Mouse (Mus musculus): ENCODE measurements at regions not wholly inside any gene's neighbourhood (a gene's known extent, or its start where the extent isn't known, plus 50 kb on each side); places are given as distances from the start of the nearest gene placed in this dataset.

- DNase-seq = no peak
Measured at GRCm38 (mm10) chr13:44409720-44410047, 319.6 kb upstream of the Jarid2 start.

GRCm38 (mm10) chr13:44411781-44412496 is 317.3 kb upstream of the Jarid2 start:
- no peak for DNase-seq

- DNase-seq = no peak
Measured at GRCm38 (mm10) chr13:44413305-44413704, 316.0 kb upstream of the Jarid2 start.

GRCm38 (mm10) chr13:44415971-44416370 is 313.3 kb upstream of the Jarid2 start:
- no peak for DNase-seq

GRCm38 (mm10) chr13:44416986-44417385 is 312.3 kb upstream of the Jarid2 start:
- DNase-seq = peak; percentile 50

- DNase-seq = no peak
Measured at GRCm38 (mm10) chr13:44419056-44419455, 310.2 kb upstream of the Jarid2 start.

- peak; percentile 76 for DNase-seq
Measured at GRCm38 (mm10) chr13:44419472-44420226, 309.6 kb upstream of the Jarid2 start.

GRCm38 (mm10) chr13:44420227-44420592 is 309.1 kb upstream of the Jarid2 start:
- no peak for DNase-seq

- no peak for DNase-seq
Measured at GRCm38 (mm10) chr13:44420941-44421340, 308.3 kb upstream of the Jarid2 start.

- no peak for DNase-seq
Measured at GRCm38 (mm10) chr13:44421426-44421825, 307.8 kb upstream of the Jarid2 start.

GRCm38 (mm10) chr13:44421922-44422321 is 307.4 kb upstream of the Jarid2 start:
- no peak for DNase-seq

GRCm38 (mm10) chr13:44430492-44430891 is 298.8 kb upstream of the Jarid2 start:
- no peak for DNase-seq

GRCm38 (mm10) chr13:44437709-44438108 is 291.6 kb upstream of the Jarid2 start:
- DNase-seq = no peak

GRCm38 (mm10) chr13:44441061-44441460 is 288.2 kb upstream of the Jarid2 start:
- no peak for DNase-seq

GRCm38 (mm10) chr13:44449216-44449830 is 280.0 kb upstream of the Jarid2 start:
- no peak for DNase-seq

- no peak for DNase-seq
Measured at GRCm38 (mm10) chr13:44451224-44451623, 278.1 kb upstream of the Jarid2 start.

- no peak for DNase-seq
Measured at GRCm38 (mm10) chr13:44453131-44453530, 276.1 kb upstream of the Jarid2 start.

- DNase-seq = peak; percentile 36
Measured at GRCm38 (mm10) chr13:44454136-44454535, 275.1 kb upstream of the Jarid2 start.

GRCm38 (mm10) chr13:44455193-44455592 is 274.1 kb upstream of the Jarid2 start:
- DNase-seq = no peak

- no peak for DNase-seq
Measured at GRCm38 (mm10) chr13:44458744-44459143, 270.5 kb upstream of the Jarid2 start.

- DNase-seq = no peak
Measured at GRCm38 (mm10) chr13:44459148-44459547, 270.1 kb upstream of the Jarid2 start.

- DNase-seq = no peak
Measured at GRCm38 (mm10) chr13:44463675-44464074, 265.6 kb upstream of the Jarid2 start.

- no peak for DNase-seq
Measured at GRCm38 (mm10) chr13:44465567-44465966, 263.7 kb upstream of the Jarid2 start.

All from embryo, embryonic 11 days (tissue).